Mouse (Mus musculus) kidney, embryonic 15.5 days (tissue): ENCODE measurements around the gene Mgat5. TPM values are rescaled to one million over a fixed set of nuclear protein-coding genes. Genes with fewer than 3 reads are reported as not detected.

Source experiments
- ATAC-seq: fragments of 200-750 bp; cut with Nextera tagmentation; replicated peaks from 2 replicates; pipeline ENCODE4 v1.8.0; 2017; ENCODE audit warnings: moderate TSS enrichment; ENCODE audit not compliant: low FRiP score
- H3K27ac ChIP-seq: fragments of 300-500 bp; sonication (generic); 2 replicates; pipeline ENCODE4 v1.5.1; 2015; ENCODE audit warnings: mild to moderate bottlenecking, inconsistent platforms
- H3K27me3 ChIP-seq: fragments of 300-500 bp; sonication (generic); 2 replicates; pipeline ENCODE4 v1.6.1; 2015; ENCODE audit warnings: inconsistent platforms
- H3K36me3 ChIP-seq: fragments of 300-500 bp; sonication (generic); 2 replicates; pipeline ENCODE4 v1.6.1; 2015; ENCODE audit warnings: inconsistent platforms
- H3K4me1 ChIP-seq: fragments of 300-500 bp; sonication (generic); 2 replicates; pipeline ENCODE4 v1.6.1; 2015; ENCODE audit warnings: inconsistent platforms
- H3K4me2 ChIP-seq: fragments of 300-500 bp; sonication (generic); 2 replicates; pipeline ENCODE4 v1.6.1; 2015; ENCODE audit warnings: moderate library complexity, mild to moderate bottlenecking, inconsistent platforms
- H3K4me3 ChIP-seq: fragments of 300-500 bp; sonication (generic); replicated peaks from 2 replicates; pipeline ENCODE4 v1.5.1; 2015; ENCODE audit warnings: mild to moderate bottlenecking, inconsistent platforms
- H3K9ac ChIP-seq: fragments of 300-500 bp; sonication (generic); 2 replicates; pipeline ENCODE4 v1.6.1; 2015; ENCODE audit warnings: mild to moderate bottlenecking, inconsistent platforms
- H3K9me3 ChIP-seq: fragments of 300-500 bp; sonication (generic); replicated peaks from 2 replicates; pipeline ENCODE4 v1.6.1; 2016; ENCODE audit warnings: inconsistent platforms
- WGBS: fragments of 180-500 bp; shearing (Covaris S2); methylation state at CpG from one replicate; pipeline ENCODE4 v1.1.7; 2015; ENCODE audit warnings: mixed read lengths; 5-methylcytosine and 5-hydroxymethylcytosine counted together
- polyA plus RNA-seq: library from polyadenylated mRNA; unstranded; fragments of >200 nt; fragmentation: Nextera tagmentation; extraction: Ambion mirVana; gene quantifications from 2 replicates; pipeline ENCODE4 v1.2.1, GENCODE M21; 2015

The Mgat5 gene
- polyA plus RNA-seq, 1 experiment from 2014 or later: 8.6 TPM

DNA sequence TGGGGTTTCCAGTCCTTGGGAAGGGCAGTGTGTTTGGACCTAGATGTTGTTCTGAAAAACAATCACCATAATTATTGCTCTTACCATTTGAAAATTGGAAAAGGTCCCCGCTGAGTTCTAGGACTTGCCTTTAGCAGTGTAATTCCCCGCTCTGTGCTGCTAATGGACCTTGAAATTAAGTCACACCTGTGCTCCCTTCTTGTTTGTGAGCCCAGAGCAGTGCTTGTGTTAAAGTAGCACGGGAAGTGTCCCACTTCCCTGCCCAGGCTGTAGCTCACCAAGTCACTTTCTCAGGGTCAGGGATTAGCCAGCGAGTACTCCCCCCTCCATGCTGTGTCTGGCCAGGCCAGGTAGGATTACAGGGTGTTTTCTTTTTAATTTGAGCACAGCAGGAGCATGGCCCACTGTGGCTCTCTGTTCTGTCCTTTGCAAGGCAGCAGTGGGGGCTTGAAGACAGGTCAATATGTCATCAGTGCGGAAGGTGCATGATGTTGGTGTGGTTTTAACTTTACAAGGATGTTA lies 123.6 kb downstream of the Mgat5 start:
- Histone ChIP-seq H3K36me3 (peaks cover 9% of the 10 kb centered on the region), H3K27ac (peak overlapping the region; percentile 3; the same call in 1 of the 2 replicates), H3K27me3 (no peaks in the 10 kb centered on the region), H3K4me2 (no peak overlapping the region), H3K9ac (no peak overlapping the region), H3K4me3 (no peak overlapping the region), H3K4me1 (peaks cover 19% of the 10 kb centered on the region; the same call in 1 of the 2 replicates), H3K9me3 (no peaks in the 10 kb centered on the region)
- ATAC-seq: peak; percentile 82
- WGBS: 26% methylated on average over 5 of the region's 5 CpGs

DNA sequence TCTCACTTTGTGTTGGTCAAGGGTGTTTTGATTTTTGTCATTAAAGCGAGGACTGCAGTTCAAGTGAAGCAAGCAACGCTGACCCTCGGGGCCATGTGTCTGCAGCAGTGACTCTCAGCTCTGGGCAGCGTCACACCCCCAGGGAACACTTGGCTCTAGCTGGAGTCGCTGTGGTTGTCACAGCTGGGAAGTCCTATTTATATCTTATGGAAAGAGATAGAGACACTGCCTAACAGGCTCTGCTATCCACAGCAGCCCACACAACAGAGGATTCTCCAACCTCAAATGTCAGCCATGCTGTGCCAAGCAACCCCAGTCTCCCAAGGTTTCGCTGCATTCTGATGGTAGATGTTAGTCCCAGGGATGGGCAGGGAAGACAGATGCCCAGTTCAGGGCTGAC lies 125.0 kb downstream of the Mgat5 start:
- ATAC-seq: no peak
- H3K27ac ChIP-seq: no peak overlapping the region
- no peaks in the 10 kb centered on the region for H3K9me3 ChIP-seq
- peaks cover 19% of the 10 kb centered on the region; the same call in 1 of the 2 replicates for H3K4me1 ChIP-seq
- H3K27me3 ChIP-seq: no peaks in the 10 kb centered on the region
- no peak overlapping the region for H3K9ac ChIP-seq
- WGBS: 80% methylated on average over 6 of the region's 6 CpGs
- no peaks in the 10 kb centered on the region; the same call in 1 of the 2 replicates for H3K36me3 ChIP-seq
- H3K4me3 ChIP-seq: no peak overlapping the region
- H3K4me2 ChIP-seq: no peak overlapping the region

DNA sequence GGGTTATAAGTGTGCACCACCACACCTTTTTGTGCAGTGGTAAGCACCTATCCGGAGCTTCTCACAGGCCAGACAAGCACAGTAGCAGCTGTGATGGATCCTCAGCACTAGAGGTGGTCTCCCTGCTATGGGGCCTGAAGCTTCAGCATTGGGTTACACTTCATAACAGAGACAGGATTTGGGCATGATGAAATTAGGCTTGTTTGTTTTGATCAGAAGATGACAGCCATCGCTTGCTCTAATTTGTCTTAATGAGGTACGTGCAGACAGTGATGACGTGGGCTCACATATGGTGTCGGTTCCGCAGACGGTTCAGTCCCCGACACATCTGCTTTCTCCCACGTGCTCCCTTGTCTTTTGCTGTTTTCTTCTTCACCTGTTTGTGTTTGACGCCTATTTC lies 132.9 kb downstream of the Mgat5 start:
- WGBS: 91% methylated on average over 10 of the region's 10 CpGs
- no peaks in the 10 kb centered on the region for H3K9me3 ChIP-seq
- no peak for ATAC-seq

DNA sequence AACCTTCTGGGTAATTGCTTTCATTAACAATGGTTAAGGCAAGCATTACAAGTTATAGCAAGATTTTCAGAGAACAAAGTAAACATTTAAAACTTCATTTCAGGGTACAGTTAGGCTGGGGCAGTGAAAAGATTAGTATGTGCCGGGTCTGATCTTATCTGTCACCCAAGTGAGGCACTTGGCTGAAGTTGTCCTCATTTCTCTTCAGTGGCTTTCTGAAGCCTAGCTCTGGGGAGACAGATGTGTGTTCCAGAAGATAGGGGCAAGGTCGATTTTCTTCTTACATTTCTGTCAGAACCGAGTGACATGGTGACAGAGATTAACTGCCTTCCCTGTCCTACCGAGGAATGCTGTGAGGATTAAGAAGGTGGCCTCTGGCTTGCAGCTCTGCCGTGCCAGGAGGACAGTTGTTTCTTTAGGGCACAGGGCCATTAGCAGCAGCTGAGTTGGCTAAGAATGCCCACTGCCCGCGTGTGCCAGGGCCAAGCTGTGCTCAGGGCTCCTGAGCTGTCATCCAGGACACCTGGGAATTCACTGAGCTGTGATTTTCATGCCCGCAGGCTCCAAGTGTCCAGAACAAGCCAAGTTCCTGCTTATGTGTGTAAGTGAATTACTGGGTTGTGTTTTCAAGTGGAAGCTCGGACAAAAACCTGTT lies 134.1 kb downstream of the Mgat5 start:
- Histone ChIP-seq H3K9ac (no peak overlapping the region), H3K36me3 (no peaks in the 10 kb centered on the region), H3K27ac (no peak overlapping the region), H3K27me3 (no peaks in the 10 kb centered on the region), H3K4me3 (no peak overlapping the region), H3K9me3 (no peaks in the 10 kb centered on the region), H3K4me1 (peaks cover 13% of the 10 kb centered on the region), H3K4me2 (no peak overlapping the region)
- 53% methylated on average over 9 of the region's 9 CpGs for WGBS
- no peak for ATAC-seq

More for the DNA sequence above, 132.9 kb downstream of the Mgat5 start:
- Histone ChIP-seq H3K27ac (no peak overlapping the region), H3K36me3 (no peaks in the 10 kb centered on the region), H3K9ac (no peak overlapping the region), H3K4me3 (no peak overlapping the region), H3K4me2 (no peak overlapping the region), H3K4me1 (peaks cover 10% of the 10 kb centered on the region), H3K27me3 (no peaks in the 10 kb centered on the region)

DNA sequence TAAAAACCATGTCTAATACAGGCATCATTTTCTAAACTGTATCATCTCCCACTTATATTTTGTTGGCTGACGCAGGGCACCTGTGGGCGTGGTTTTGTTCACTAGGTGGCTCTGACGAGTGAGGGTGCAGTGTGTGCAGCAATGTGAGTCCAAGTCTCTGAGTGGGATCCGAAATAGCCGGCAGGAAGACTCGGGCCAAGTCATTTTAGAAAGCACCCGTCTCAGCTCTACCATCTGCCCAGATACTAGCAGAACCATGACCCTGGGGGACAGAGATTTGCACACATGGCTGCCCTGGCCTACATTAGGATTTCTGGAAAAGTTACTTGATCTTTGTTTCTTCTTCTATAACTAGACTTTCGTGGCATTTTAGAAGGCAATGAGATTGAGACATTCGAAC lies 135.5 kb downstream of the Mgat5 start:
- WGBS: 83% methylated on average over 9 of the region's 9 CpGs
- Histone ChIP-seq H3K4me2 (no peak overlapping the region), H3K27me3 (no peaks in the 10 kb centered on the region), H3K36me3 (no peaks in the 10 kb centered on the region), H3K9me3 (no peaks in the 10 kb centered on the region), H3K4me1 (peaks cover 21% of the 10 kb centered on the region), H3K9ac (no peak overlapping the region), H3K27ac (no peak overlapping the region), H3K4me3 (no peak overlapping the region)
- no peak for ATAC-seq

DNA sequence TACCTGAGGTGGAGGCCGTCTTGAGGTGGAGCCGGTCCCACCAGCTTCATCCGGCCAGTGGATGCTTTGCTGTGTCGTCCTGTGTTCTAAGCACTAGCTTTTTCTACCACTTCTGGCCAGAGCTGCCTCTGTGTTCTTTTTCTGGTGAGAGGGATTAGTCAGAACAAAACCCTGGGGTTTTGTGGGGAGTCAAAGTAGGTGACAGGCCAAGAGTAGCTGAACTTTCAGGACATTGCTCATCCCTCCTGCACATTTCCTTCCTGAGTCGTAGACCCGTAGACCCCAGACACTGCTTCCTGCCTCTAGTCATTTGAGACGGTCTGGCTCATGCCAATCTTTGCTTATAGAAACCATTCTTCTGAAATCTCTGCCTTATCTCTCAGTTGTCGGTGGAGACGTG lies 140.1 kb downstream of the Mgat5 start:
- no peaks in the 10 kb centered on the region for H3K36me3 ChIP-seq
- no peaks in the 10 kb centered on the region for H3K9me3 ChIP-seq
- no peak for ATAC-seq
- H3K4me2 ChIP-seq: no peak overlapping the region
- no peak overlapping the region for H3K9ac ChIP-seq
- peaks cover 25% of the 10 kb centered on the region for H3K4me1 ChIP-seq
- 61% methylated on average over 9 of the region's 9 CpGs for WGBS
- H3K27me3 ChIP-seq: no peaks in the 10 kb centered on the region
- H3K27ac ChIP-seq: no peak overlapping the region
- no peak overlapping the region for H3K4me3 ChIP-seq

DNA sequence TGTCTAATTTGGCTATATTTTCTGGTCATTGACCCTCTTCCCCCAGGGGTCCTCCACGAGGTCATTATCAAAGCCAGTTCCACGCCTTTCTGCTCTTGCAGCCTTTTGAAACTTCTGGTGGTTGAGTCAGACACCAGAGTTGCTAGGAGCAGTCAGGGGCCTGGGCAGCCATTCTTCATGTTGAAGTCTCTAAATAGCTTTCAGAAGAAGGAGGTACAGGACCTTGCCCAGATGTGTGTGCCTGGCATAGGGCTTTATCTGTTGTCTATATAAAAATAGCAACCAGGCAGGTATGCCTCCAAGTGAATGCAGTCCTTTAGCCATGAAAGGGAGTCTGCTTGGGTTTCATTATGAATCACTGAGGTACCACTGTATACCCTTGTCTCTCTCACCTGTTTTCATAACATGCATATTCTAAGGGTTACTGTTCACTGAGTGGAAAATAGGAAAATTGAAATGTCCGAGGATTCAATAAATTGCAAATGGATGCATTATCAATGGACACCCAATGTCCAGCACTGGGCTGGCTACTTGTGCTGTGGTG lies 141.9 kb downstream of the Mgat5 start:
- WGBS: 55% methylated on average over 3 of the region's 3 CpGs
- Histone ChIP-seq H3K9me3 (no peaks in the 10 kb centered on the region), H3K36me3 (no peaks in the 10 kb centered on the region), H3K4me1 (peaks cover 25% of the 10 kb centered on the region), H3K4me3 (no peak overlapping the region), H3K27me3 (no peaks in the 10 kb centered on the region), H3K4me2 (no peak overlapping the region), H3K27ac (no peak overlapping the region), H3K9ac (no peak overlapping the region)
- no peak for ATAC-seq

DNA sequence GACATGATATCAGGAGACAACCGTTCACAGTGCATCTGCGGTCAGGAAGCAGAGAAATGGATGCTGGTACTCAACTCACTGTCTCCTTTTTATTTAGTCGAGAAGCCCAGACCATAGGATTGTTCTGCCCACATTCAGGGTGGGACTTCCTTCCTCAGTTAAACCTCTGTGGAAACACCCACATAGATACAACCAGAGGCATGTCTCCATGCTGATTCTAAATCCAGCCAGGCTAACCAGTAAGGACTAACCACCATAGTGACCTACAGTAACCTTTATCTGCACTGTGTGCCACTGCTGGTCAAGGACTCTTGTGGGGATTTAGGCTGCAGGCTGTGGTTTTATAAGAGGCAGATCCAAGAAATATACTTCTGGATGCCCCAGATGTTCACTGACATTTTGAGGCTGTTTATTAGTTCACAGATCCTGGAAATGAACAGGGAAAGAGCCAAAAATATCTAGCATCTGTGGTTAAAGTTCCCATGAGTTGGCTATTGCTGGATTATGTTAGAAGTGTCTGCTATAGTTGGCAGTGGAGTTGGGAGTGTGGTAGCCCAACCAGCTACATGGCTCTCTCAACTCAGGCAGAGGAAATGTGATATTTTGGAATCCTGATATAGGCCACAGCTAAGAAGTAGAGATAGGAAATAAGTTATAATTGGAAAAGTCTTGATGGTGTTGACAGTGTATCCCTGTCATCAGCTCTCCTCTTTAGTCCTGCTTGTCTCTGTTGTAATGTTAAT lies 143.2 kb downstream of the Mgat5 start:
- Histone ChIP-seq H3K4me2 (no peak overlapping the region), H3K9ac (no peak overlapping the region), H3K4me3 (no peak overlapping the region), H3K36me3 (no peaks in the 10 kb centered on the region), H3K9me3 (no peaks in the 10 kb centered on the region), H3K27me3 (no peaks in the 10 kb centered on the region), H3K4me1 (peaks cover 25% of the 10 kb centered on the region), H3K27ac (no peak overlapping the region)
- 84% methylated on average over 3 of the region's 3 CpGs for WGBS
- 0 out of 2 replicates have a peak, but pooled peaks have one; percentile 10 for ATAC-seq

DNA sequence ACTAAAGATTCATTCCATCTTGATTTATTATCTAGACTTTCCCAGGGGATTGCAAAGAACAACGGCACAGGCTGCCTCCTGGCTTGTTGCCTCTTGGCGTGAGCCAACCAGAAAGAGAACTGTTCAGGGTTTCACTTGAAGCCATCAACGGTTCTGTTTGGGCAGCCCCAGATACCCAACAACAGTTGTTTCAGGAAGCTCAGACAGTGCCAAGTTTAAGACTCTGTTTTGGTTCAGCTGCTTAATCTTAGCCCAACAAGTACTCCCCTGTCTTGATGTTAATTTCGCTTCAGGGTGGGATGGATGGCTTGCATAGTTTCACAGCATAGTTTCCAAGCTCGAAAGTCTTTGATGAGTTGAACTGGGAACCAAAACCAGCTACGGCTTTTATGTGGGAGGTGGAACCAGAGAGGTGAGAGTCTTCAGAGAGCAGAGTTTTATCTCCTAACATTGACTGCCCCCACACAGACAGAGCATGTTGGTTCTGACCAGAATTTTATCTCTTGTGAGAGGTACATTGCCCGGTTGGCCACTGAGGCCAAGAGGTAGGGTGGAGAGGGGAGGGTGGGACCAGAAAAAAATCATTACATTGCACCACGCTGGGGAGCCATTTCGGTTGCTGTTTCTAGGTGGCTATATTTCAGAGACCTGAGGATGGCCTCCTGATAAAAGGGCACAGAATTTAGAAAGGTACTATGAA lies 144.0 kb downstream of the Mgat5 start:
- peak; percentile 15; the same call in 1 of the 2 replicates for ATAC-seq
- H3K4me2 ChIP-seq: no peak overlapping the region

DNA sequence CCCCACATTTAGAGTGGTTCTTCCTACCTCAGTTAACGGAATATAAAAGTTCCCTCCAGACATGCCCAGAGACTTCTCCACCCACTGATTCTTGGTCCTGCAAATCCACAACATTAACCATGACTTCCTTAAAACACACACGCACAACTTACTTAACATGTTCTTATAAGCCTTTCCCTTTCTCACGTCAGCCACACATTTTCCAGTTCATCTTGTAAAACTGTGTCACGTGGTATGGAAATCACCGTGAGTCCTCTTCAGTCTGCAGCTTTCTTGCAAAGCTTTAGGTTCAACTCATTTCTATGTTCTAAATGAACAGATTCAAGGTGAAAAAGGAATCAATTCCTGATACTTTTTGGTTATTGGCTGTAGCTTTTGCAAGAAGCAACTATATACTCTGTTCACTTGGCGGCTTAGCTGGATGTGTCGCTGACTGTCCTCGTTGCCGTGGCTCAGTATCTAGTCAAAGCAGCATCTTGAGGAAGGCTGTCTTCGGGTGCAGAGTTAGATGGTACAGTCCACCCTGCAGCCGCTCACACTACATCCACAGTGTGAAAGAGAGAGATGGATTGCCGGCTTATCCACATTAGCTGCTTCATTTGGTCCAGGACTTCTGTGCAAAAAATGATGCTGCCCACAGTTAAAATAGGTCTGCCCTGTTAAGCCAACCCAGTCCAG lies 146.7 kb downstream of the Mgat5 start:
- Histone ChIP-seq H3K4me3 (no peak overlapping the region), H3K4me1 (peaks cover 10% of the 10 kb centered on the region; the same call in 1 of the 2 replicates), H3K36me3 (no peaks in the 10 kb centered on the region), H3K4me2 (no peak overlapping the region), H3K27ac (no peak overlapping the region), H3K27me3 (no peaks in the 10 kb centered on the region), H3K9me3 (no peaks in the 10 kb centered on the region), H3K9ac (no peak overlapping the region)
- no peak for ATAC-seq
- WGBS: 94% methylated on average over 12 of the region's 12 CpGs

More for the DNA sequence above, 144.0 kb downstream of the Mgat5 start:
- no peaks in the 10 kb centered on the region for H3K27me3 ChIP-seq
- H3K27ac ChIP-seq: no peak overlapping the region
- H3K9me3 ChIP-seq: no peaks in the 10 kb centered on the region
- peaks cover 24% of the 10 kb centered on the region for H3K4me1 ChIP-seq
- no peak overlapping the region for H3K9ac ChIP-seq
- WGBS: 34% methylated on average over 9 of the region's 9 CpGs
- H3K4me3 ChIP-seq: no peak overlapping the region
- H3K36me3 ChIP-seq: no peaks in the 10 kb centered on the region

DNA sequence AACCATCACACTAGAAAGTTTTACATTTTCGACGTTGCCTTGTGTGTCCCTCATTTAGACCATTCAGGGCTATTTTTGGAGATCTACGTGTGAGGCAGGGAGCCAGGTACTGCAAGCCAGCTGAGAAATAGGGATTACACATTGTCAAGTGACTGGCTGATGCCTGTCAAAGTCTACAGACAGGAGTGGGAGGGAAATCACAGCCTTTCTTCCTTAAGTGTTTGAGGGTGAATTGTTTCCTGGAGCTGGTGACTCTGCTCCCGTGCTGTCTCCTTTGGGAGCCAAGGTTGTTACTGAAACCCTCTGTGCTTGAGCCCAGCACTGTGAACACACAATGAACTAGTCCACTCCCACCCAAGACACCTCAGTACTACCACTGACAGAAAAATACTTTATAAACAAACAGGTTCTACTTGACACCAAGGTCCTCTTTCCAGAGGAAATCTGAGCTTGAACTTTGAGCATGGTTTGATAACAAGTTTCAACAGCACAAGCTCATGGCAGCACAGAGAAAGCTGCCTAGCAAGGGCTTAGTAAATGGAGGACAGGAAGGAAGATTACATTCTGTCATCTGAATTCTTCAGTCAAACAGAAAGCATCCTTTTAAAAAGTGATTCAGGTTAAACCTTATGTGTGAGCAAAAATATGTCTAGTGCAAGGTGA lies 147.4 kb downstream of the Mgat5 start:
- H3K36me3 ChIP-seq: no peaks in the 10 kb centered on the region
- H3K9me3 ChIP-seq: no peaks in the 10 kb centered on the region
- no peak for ATAC-seq
- no peaks in the 10 kb centered on the region for H3K27me3 ChIP-seq
- H3K4me3 ChIP-seq: no peak overlapping the region
- 72% methylated on average over 4 of the region's 4 CpGs for WGBS
- H3K4me2 ChIP-seq: no peak overlapping the region
- H3K9ac ChIP-seq: no peak overlapping the region
- H3K4me1 ChIP-seq: peaks cover 10% of the 10 kb centered on the region; the same call in 1 of the 2 replicates
- H3K27ac ChIP-seq: no peak overlapping the region
